Mouse (Mus musculus): ENCODE measurements at regions not wholly inside any gene's neighbourhood (a gene's known extent, or its start where the extent isn't known, plus 50 kb on each side); places are given as distances from the start of the nearest gene placed in this dataset.
"Not testable (repeated sequence)": the region's sequence is repeated elsewhere in the genome, so short reads cannot be mapped to it uniquely, and the experiment has no call there.

DNA sequence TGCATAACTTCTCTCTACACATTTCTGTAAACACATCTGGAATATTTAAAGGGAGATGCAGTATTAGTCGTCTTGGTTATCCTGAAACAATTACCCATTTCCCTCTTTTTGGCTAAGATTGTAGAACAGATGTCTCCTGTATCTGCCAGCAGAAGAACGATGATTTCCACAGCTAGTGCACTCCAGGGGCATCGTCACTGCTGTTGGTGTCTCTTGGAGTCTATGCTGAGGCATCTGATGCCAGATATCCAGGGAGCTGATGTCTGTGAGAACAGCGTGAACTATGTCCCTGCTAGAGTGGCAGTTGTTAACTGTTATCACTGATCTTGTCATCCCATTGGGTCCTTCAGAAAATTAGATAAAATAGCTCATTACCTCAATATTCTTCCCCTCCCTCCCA is 536.2 kb downstream of the Trhde start:
- DNase-seq = peak; percentile 34 to 40

DNA sequence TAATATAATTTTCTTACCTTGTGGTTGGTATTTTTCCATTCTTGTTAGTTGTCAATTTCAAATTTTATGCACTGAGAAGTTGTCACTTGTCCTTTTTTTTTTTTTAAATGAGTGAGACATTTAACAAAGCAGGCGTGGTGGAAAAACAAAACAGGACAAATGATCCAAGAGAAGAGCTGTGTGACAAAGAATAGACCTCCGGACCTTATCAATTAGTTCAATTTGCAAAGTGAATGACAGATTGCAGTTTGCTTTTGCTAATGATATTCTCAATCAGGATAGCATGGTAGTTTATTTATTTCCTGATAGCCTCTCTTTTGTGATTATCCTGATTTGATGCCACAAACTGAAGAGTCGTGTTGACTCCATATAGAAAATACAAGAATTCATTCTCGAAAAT is 560.5 kb downstream of the Trhde start:
- DNase-seq = no peak

DNA sequence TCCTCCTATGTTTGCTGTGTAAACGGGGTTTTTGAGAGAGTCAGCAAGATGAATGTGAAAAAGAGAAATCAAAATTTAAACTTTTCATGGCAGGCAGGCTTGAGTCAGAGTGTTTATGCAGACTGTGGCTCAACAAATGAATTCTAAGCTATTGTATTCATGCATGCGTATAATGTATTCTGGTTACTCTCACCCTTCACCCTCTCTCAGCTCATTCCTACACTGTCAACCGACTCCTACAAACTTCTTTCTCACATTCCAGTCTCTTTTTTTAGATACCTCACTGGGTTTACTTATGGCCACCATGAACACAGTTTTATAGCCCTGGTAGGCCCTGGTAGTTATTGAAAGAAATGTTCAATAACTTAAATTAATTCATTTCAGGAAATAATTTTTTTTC is 574.5 kb downstream of the Trhde start:
- no peak for DNase-seq

DNA sequence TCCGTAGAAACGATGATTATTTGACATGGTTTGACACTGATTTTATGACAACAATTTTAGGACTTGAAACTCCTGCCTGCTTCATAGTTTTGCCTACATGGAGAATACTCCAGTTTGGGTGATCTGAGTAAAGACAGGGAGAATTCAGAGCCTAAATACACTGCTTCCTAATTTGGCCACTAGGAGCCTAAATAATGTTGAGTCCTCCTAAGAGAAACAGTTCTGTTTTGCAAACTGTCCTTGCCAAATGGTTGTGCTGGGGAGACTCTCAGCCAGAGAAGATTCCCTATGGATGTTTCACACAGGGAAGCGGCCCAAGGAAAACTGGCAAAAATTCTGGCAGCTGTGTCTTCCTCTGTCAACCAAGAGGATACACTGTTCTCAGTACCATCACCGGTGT is 600.5 kb downstream of the Trhde start:
- no peak for DNase-seq

DNA sequence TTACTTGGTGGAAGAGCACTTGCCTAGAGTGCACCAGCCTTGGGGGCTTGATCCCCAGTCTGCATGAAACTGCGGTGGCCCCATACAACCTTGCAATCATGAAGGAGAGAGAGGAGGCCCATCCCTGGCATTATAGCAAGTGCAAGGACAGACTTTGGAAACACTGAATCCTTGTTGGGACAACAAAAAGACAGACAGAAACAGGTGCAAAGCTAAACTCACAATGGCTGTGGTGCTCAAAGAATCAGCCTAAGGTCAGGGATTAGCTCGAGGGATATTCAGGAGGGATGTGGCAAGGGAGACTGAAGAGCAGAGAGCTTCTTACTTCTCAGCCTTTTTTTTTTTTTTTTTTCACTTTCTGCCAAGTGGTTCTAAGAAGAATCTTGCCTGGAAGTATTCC is 601.2 kb downstream of the Trhde start:
- DNase-seq = no peak

DNA sequence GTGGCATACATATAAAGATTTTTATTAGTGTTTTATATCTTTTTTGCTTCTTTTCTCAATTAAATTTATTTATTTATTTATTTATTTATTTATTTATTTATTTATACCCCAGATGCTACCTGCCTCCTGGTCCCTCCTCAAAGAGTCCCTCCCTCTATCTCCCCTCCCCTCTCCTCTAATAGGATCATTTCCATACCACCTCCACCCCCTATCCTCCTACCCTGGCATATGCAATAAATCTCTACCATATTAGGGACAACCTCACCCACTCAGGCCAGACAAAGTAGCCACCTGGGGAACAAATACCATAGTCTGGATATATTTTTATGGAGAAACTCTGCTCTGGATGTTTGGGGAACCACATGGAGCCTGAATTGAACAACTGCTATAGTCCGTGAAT is 615.8 kb downstream of the Trhde start:
- DNase-seq = no peak

DNA sequence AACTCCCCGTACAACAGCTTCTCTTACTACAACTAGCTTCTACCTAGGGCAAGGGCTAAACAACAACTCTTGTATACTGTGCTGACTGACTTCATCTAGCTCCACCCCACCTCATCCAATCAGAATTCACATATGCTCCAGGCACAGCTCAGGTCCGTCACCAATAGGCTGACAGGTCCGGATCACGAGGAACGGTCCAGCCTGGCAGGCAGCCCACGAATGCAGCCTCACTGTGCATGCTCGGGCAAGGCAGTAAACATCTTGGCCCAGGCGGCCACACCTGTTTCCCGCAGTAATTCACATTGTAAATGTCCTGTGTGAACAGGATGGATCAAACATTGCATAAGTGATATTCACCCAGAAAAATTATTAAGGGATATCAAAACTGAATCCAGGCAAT is 658.8 kb downstream of the Trhde start:
- not testable (repeated sequence) for DNase-seq

DNA sequence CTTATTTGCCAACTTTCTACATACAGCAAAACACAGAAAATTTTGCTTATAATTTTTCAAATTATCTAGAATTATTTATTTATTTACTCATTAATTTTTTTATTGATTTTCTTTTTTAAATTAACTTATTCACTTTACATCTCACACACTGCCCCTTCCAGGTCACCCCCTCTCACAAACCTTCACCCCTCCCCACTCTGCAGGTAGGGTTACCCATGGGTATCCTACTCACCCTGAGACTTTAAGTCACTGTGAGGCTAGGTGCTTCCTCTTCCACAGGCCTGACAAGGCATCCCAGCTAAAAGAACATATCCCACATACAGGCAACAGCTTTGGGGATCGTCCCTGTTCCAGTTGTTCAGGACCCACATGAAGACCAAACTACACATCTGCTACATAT is 664.2 kb downstream of the Trhde start:
- DNase-seq = no peak

DNA sequence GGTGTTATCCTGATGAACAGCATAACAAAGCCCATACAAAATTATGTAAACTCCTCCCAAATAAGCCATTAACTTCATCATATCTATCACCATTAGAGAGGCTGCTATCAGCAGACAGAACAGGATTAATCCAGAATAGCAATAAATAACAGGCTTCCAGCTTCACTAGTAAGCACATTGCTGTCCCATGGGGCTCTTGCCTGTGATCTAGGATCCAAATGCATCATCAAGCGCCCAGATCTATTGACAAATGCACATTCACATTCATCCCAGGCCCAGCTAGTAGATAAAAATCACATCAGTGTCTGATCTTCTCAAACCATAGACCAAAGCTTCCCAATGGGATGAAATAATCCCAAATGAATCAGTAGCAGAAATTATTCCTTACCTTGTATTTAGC is 665.0 kb downstream of the Trhde start:
- DNase-seq = no peak
